Mouse (Mus musculus): ENCODE results near the gene Ush1c. TPM values are rescaled to one million over a fixed set of nuclear protein-coding genes. Genes with fewer than 3 reads are reported as not detected.
"Not testable (repeated sequence)": the region's sequence is repeated elsewhere in the genome, so short reads cannot be mapped to it uniquely, and the experiment has no call there.

The Ush1c gene
- polyA plus RNA-seq, 1 experiment, result not detected

- Histone ChIP-seq H3K4me3 (ENCODE audit: insufficient read depth, low read length) (no peak within 1 kb of the TSS), H3K4me1 (ENCODE audit: control insufficient read depth, insufficient read depth, low read length) (no peaks in the 10 kb centered on the region), H3K27ac (ENCODE audit: insufficient read depth, low read depth, low read length) (no peak within 1 kb of the TSS)
- TF ChIP-seq POLR2A (IDR thresholded peaks at IDR 0.05; ENCODE audit: borderline replicate concordance, low read depth, low read length) (no peak), CTCF (IDR thresholded peaks at IDR 0.05; ENCODE audit: low read depth, low read length) (no peak)
Measured at GRCm38 (mm10) chr7:46179431-46180275, 58.6 kb downstream of the Ush1c start, which contains the start of gene Abcc8. TSS of gene Abcc8 (minus strand) at chr7:46180033.

DNA sequence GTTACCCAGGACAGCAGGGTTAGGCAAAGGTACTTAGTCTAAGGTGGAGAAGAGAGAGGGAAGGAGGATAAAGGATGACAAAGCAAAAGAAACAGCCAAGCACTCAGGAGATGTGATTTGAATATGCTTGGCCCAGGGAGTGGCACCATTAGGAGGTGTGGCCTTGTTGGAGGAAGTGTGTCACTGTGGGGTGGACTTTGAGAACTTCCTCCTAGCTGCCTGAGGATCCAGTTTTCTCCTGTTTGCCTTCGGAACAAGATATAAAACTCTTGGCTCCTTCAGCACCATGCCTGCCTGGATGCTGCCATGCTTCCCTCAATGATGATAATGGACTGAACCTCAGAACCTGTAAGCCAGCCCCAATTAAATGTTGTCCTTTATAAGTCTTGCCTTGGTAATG lies 69.3 kb downstream of the Ush1c start:
- H3K27ac ChIP-seq (ENCODE audit: insufficient read depth, low read depth, low read length); H3K4me1 ChIP-seq (ENCODE audit: control insufficient read depth, insufficient read depth, low read length); H3K4me3 ChIP-seq (ENCODE audit: insufficient read depth, low read length): not testable (repeated sequence)

DNA sequence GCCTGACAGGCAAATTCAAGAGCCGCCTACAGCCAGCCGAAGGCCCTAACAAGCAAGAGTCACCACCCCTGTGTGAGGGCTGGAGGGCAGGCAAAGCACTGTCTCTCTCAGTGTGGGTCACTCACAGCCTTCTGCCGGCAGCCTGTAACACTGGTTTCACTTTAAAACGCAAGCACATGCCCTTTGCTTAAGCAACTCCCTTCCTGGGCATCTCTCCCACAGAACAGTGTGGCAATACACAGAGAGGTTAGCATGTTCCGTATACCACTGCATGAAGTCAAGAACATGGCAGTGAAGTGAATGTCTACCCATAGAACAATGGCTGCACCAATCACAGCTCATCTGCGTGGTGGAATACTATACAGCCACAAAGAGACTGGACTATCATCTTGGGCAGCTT lies 69.9 kb downstream of the Ush1c start:
- Histone ChIP-seq H3K27ac (ENCODE audit: insufficient read depth, low read depth, low read length) (no peak overlapping the region), H3K4me3 (ENCODE audit: insufficient read depth, low read length) (no peak overlapping the region), H3K4me1 (ENCODE audit: control insufficient read depth, insufficient read depth, low read length) (0 out of 2 replicates have a peak, but pooled peaks cover 2% of the 10 kb centered on the region)
- TF ChIP-seq POLR2A (IDR thresholded peaks at IDR 0.05; ENCODE audit: borderline replicate concordance, low read depth, low read length) (no peak), CTCF (IDR thresholded peaks at IDR 0.05; ENCODE audit: low read depth, low read length) (no peak)

DNA sequence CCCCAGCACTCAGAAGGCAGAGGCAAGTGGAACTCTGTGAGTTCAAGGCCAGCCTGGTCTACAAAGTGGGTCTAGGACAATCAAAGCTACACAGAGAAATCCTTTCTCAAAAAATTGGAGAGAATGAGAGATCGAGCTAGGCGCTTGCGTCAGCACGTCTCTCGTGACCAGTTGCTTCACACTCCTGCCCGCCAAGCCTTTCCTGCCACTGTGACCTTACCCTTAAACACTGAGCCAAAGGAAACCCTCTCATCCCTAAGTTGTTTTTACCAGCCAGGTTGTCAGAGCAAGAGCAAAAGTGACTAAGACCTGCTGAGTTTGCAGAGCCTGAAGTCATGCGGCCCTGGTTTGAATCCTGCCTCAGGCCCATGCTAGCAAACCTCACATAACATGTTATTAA lies 70.4 kb downstream of the Ush1c start:
- TF ChIP-seq POLR2A (IDR thresholded peaks at IDR 0.05; ENCODE audit: borderline replicate concordance, low read depth, low read length), result no peak
- TF ChIP-seq CTCF (IDR thresholded peaks at IDR 0.05; ENCODE audit: low read depth, low read length), result no peak
- H3K4me1 ChIP-seq (ENCODE audit: control insufficient read depth, insufficient read depth, low read length), result 0 out of 2 replicates have a peak, but pooled peaks cover 2% of the 10 kb centered on the region
- no peak overlapping the region for H3K27ac ChIP-seq (ENCODE audit: insufficient read depth, low read depth, low read length)
- no peak overlapping the region for H3K4me3 ChIP-seq (ENCODE audit: insufficient read depth, low read length)

- TF ChIP-seq CTCF (IDR thresholded peaks at IDR 0.05; ENCODE audit: low read depth, low read length), result no peak
- no peak for TF ChIP-seq POLR2A (IDR thresholded peaks at IDR 0.05; ENCODE audit: borderline replicate concordance, low read depth, low read length)
- H3K4me3 ChIP-seq (ENCODE audit: insufficient read depth, low read length), result no peak overlapping the region
- no peak overlapping the region for H3K27ac ChIP-seq (ENCODE audit: insufficient read depth, low read depth, low read length)
- H3K4me1 ChIP-seq (ENCODE audit: control insufficient read depth, insufficient read depth, low read length), result 0 out of 2 replicates have a peak, but pooled peaks cover 2% of the 10 kb centered on the region
Measured at GRCm38 (mm10) chr7:46165876-46166275, 72.4 kb downstream of the Ush1c start.

DNA sequence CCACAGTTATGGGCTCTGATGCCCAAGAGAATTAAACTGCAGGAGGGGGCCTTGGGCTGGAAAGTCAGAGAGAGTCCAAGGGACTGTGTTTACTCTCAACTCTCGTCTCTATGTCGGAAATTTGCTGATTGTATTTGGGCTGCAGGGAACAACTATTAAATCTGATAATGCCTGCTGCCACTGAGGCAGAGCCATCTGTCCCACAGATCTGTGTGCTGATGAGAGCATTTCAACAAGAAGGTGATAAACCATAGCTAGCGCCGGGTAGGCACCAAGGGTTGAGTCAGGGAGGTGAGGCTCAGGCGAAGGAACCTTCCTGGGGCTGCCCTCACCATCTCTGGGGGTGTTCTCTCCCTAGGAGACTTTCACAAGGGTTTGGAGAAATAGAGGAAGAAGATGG lies 75.6 kb downstream of the Ush1c start:
- TF ChIP-seq POLR2A (IDR thresholded peaks at IDR 0.05; ENCODE audit: borderline replicate concordance, low read depth, low read length) (no peak), CTCF (IDR thresholded peaks at IDR 0.05; ENCODE audit: low read depth, low read length) (no peak)
- Histone ChIP-seq H3K4me1 (ENCODE audit: control insufficient read depth, insufficient read depth, low read length) (no peaks in the 10 kb centered on the region), H3K27ac (ENCODE audit: insufficient read depth, low read depth, low read length) (no peak overlapping the region), H3K4me3 (ENCODE audit: insufficient read depth, low read length) (no peak overlapping the region)

DNA sequence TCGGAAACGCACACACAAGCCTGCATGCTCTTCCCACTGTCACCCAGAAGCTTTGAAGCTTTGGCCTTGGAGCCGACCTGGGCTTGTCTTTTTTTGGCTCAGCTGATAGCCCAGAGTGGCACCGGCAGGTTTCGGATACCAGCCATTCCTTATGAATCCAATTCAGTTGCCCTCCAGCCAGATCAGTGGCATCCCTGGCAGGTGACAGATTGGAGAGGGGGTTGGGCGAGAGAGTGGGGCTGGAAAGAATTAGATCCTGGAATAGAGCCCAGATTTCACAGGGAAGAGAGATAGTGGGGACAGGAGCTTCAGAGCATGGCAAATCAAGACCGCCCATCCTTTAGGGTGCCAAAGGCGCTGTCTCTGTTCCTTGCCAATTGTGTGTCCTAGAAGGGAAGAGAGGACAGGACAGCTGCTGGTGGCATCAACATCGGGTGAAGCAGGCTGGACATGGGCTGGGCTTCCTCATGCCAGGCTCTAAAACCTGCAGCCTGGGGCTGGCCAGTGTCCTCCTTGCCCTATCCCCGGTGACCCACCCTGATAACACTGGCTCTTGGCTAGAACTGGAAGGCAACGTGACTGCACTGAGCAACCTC lies 76.1 kb downstream of the Ush1c start:
- Histone ChIP-seq H3K4me1 (ENCODE audit: control insufficient read depth, insufficient read depth, low read length) (no peaks in the 10 kb centered on the region), H3K4me3 (ENCODE audit: insufficient read depth, low read length) (no peak overlapping the region), H3K27ac (ENCODE audit: insufficient read depth, low read depth, low read length) (no peak overlapping the region)
- no peak for TF ChIP-seq POLR2A (IDR thresholded peaks at IDR 0.05; ENCODE audit: borderline replicate concordance, low read depth, low read length)
- no peak for TF ChIP-seq CTCF (IDR thresholded peaks at IDR 0.05; ENCODE audit: low read depth, low read length)

DNA sequence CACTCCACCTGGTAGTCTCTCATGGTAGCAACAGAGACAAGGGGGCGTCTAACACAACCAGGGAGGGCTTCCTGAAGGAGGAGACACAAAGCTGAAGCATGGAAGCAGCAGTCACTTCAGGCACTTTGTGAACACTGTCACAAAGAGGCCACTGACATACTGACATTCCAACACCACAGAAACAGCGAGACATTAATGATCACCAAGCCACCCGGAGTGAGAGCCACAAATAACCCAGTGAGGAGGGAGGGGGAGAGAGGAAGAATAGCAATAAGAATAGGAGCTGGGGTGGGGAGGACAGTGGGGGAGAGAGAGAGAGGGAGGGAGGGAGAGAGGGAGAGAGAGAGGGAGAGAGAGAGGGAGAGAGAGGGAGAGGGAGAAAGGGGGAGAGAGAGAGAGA lies 76.7 kb downstream of the Ush1c start:
- H3K4me3 ChIP-seq (ENCODE audit: insufficient read depth, low read length), result no peak overlapping the region
- TF ChIP-seq CTCF (IDR thresholded peaks at IDR 0.05; ENCODE audit: low read depth, low read length), result no peak
- H3K27ac ChIP-seq (ENCODE audit: insufficient read depth, low read depth, low read length), result no peak overlapping the region
- no peaks in the 10 kb centered on the region for H3K4me1 ChIP-seq (ENCODE audit: control insufficient read depth, insufficient read depth, low read length)

DNA sequence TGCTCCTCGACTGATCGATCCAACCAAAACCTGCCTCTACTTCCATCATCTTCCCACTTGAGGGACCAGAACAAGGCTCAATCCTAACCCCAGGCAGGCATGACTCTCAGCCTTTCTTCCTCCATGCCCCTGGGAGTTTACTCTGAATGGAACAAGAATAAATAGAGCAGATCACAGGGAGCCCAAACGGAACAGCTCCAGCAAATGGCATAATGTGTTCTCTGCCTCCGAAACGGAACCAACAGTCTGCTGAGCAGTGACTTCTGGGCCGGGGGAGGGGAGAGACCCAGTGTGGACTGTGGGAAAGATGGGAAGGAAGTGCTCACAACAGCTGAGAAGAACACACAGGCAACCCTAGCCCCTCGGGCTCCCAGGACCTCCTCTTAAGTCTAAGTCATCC lies 80.6 kb downstream of the Ush1c start:
- Histone ChIP-seq H3K4me3 (ENCODE audit: insufficient read depth, low read length) (no peak overlapping the region), H3K27ac (ENCODE audit: insufficient read depth, low read depth, low read length) (no peak overlapping the region), H3K4me1 (ENCODE audit: control insufficient read depth, insufficient read depth, low read length) (no peaks in the 10 kb centered on the region)
- TF ChIP-seq CTCF (IDR thresholded peaks at IDR 0.05; ENCODE audit: low read depth, low read length) (no peak), POLR2A (IDR thresholded peaks at IDR 0.05; ENCODE audit: borderline replicate concordance, low read depth, low read length) (no peak)
